ENCODE assay signal across 9 mouse cellular contexts in the genomic region with DNA sequence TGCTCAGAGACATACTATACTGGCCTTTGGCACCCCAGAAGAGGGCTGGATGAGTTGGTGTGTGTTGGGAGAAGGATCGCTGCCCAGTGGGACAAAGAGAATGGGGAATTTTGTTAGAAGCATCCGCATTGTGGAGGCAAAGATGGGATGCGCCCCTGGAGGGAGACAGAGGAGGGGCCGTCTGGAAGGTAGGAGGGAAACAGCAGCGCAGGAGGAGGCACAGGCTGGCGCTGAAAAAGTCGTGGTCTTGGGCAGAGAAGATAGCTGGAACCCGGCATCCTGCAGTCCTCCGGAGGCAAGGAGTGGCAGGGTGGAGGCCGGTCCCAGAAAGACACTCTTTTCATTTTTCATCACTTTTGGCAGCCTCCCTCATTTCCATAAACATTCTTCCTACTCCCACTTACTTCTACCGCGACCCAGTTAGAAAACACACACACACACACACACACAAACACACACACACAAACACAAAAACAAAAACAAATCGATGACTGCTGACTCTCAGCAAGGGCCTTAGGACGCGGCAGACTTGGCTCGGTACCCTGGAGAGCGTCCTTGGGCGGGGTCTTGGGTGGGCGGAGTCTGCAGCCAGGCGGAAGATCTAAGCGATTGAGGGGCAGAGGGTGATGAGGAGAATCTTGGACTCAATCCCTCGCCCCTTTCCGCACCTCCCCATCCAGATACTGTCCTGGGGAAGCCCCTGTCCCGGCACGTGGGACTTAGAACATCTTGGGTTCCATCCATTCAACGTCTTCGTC. TPM values are rescaled to one million over a fixed set of nuclear protein-coding genes. Genes with fewer than 3 reads are reported as not detected.
DNase-seq lines count a peak whose midpoint lies in the region; ATAC-seq and TF ChIP-seq lines count a peak whose summit lies in the region.
"Had no signal": no experiment of that assay in that cellular context is flagged by ENCODE, and none has a peak within 500 bp of the region (broad histone marks: within the 10 kb centered on the region; RNA-seq: fewer than 3 reads in every experiment).

No protein-coding gene starts in this region.

- no peak for ATAC-seq in hindbrain, embryonic 12.5 days (ENCODE audit: low FRiP score)

- H3K27ac ChIP-seq in thymus, adult 2 months (ENCODE audit: control insufficient read depth, insufficient read depth, low read length), result no peak overlapping the region
- H3K27ac ChIP-seq in hindbrain, embryonic 12.5 days, result no peak overlapping the region

- no peak for TF ChIP-seq CTCF in thymus, adult 2 months (IDR thresholded peaks at IDR 0.05; ENCODE audit: borderline replicate concordance, control insufficient read depth, extremely low read depth, insufficient read depth, low read length, poor library complexity)

- H3K4me3 ChIP-seq in thymus, adult 2 months (ENCODE audit: control insufficient read depth, insufficient read depth, low read length), result no peak overlapping the region
- no peak overlapping the region for H3K4me3 ChIP-seq in hindbrain, embryonic 12.5 days

- H3K9me3 ChIP-seq in hindbrain, embryonic 12.5 days (replicated peaks), result no peaks in the 10 kb centered on the region

- H3K9ac ChIP-seq in hindbrain, embryonic 12.5 days, result no peak overlapping the region; the same call in 1 of the 2 replicates

- no peaks in the 10 kb centered on the region for H3K4me1 ChIP-seq in thymus, adult 2 months (replicated peaks; ENCODE audit: control insufficient read depth, insufficient read depth, low read length)
- H3K4me1 ChIP-seq in hindbrain, embryonic 12.5 days, result peaks cover 39% of the 10 kb centered on the region

- 8% methylated on average over 27 of the region's 27 CpGs for WGBS in thymus, adult 2 months
- WGBS in hindbrain, embryonic 12.5 days, result 5% methylated on average over 27 of the region's 27 CpGs

- no peaks in the 10 kb centered on the region for H3K36me3 ChIP-seq in thymus, adult 2 months (ENCODE audit: control insufficient read depth, insufficient read depth, low read length)
- no peaks in the 10 kb centered on the region for H3K36me3 ChIP-seq in hindbrain, embryonic 12.5 days

- peak overlapping the region; percentile 26; the same call in 1 of the 2 replicates for H3K4me2 ChIP-seq in hindbrain, embryonic 12.5 days (replicated peaks)

- H3K27me3 ChIP-seq in thymus, adult 2 months (ENCODE audit: control insufficient read depth, insufficient read depth, low read length), result no peaks in the 10 kb centered on the region
- H3K27me3 ChIP-seq in hindbrain, embryonic 12.5 days, result peaks cover 36% of the 10 kb centered on the region

- TF ChIP-seq POLR2A in thymus, adult 2 months (IDR thresholded peaks at IDR 0.05; ENCODE audit: control insufficient read depth, extremely low read depth, insufficient read depth, low read length, poor library complexity), result no peak

- peak; percentile 45 for DNase-seq in adrenal gland, postnatal 10 days
- DNase-seq in adrenal gland, adult 18-20 months (ENCODE audit: low spot score in 2 of 2), result no peak
- DNase-seq in thymus, adult 2 months, result peak; percentile 21
- DNase-seq in thymus, postnatal 10 days (ENCODE audit: low spot score in 2 of 2), result no peak
- peak; percentile 62 for DNase-seq in retina, embryonic 14.5 days (ENCODE audit: low spot score)
- DNase-seq in cerebellum, adult 9-11 months, result no peak
- DNase-seq in T-cell, adult 2 months (ENCODE audit: low spot score), result no peak

RNA-seq across cellular contexts. Expression of gene Pde2a, which starts 2.3 kb away (rescaled TPM):
- total RNA-seq in adrenal gland, postnatal 10 days (2021), result 100 to 1,000 TPM; 113 to 120 TPM
- 100 to 1,000 TPM; 157 to 186 TPM for total RNA-seq in adrenal gland, adult 18-20 months (2021)
- polyA plus RNA-seq in thymus, adult 2 months (2012; rRNA removed), result 8.2 and 12.0 TPM in 2 replicates
- 26.9 and 27.4 TPM in 2 replicates for polyA plus RNA-seq in hindbrain, embryonic 12.5 days (2016; fragmentation: Nextera tagmentation; extraction: Ambion mirVana)

RNA-seq across cellular contexts. Expression of gene Gm45837, which starts 8.5 kb away (rescaled TPM):
- total RNA-seq in adrenal gland, postnatal 10 days (2021), result 1 to 10 TPM in 1 of 2 experiments, not detected in 1; 3.7 TPM
- total RNA-seq in adrenal gland, adult 18-20 months (2021), result 1 to 10 TPM in 1 of 2 experiments, not detected in 1; 3.4 TPM
- 0.60 TPM in 1 of 2 replicates, not detected in the other for polyA plus RNA-seq in thymus, adult 2 months (2012; rRNA removed)
- not detected in 2 replicates for polyA plus RNA-seq in hindbrain, embryonic 12.5 days (2016; fragmentation: Nextera tagmentation; extraction: Ambion mirVana)
- polyA plus RNA-seq: gonadal fat pad, adult 2 months had no signal

Comparison
In these comparisons a context has a peak if more than half of its experiments do, and no peak if none do; other contexts are left out.
1. DNase-seq: peak in adrenal gland, postnatal 10 days (single experiment), thymus, adult 2 months (single experiment) and retina, embryonic 14.5 days (single experiment); none in adrenal gland, adult 18-20 months (0 of 2), thymus, postnatal 10 days (0 of 2), cerebellum, adult 9-11 months (single experiment) and T-cell, adult 2 months (single experiment).